Mouse (Mus musculus): ENCODE measurements around the gene Src.

Gene Src

GRCm38 (mm10) chr2:157425643-157425988 lies 7.4 kb downstream of the Src start:
- no peak for TF ChIP-seq GATA4 (IDR thresholded peaks at IDR 0.05; ENCODE audit: insufficient replicate concordance, low read length)

GRCm38 (mm10) chr2:157426171-157426570 lies 7.9 kb downstream of the Src start:
- no peak for TF ChIP-seq GATA4 (IDR thresholded peaks at IDR 0.05; ENCODE audit: insufficient replicate concordance, low read length)

- TF ChIP-seq GATA4 (IDR thresholded peaks at IDR 0.05; ENCODE audit: insufficient replicate concordance, low read length) = no peak
Measured at GRCm38 (mm10) chr2:157427164-157427563, 8.9 kb downstream of the Src start.

GRCm38 (mm10) chr2:157428351-157429139 lies 10.3 kb downstream of the Src start:
- TF ChIP-seq GATA4 (IDR thresholded peaks at IDR 0.05; ENCODE audit: insufficient replicate concordance, low read length) = no peak

GRCm38 (mm10) chr2:157429735-157430134 lies 11.5 kb downstream of the Src start:
- TF ChIP-seq GATA4 (IDR thresholded peaks at IDR 0.05; ENCODE audit: insufficient replicate concordance, low read length) = no peak

- no peak for TF ChIP-seq GATA4 (IDR thresholded peaks at IDR 0.05; ENCODE audit: insufficient replicate concordance, low read length)
Measured at GRCm38 (mm10) chr2:157430667-157431429, 12.6 kb downstream of the Src start.

- no peak for TF ChIP-seq GATA4 (IDR thresholded peaks at IDR 0.05; ENCODE audit: insufficient replicate concordance, low read length)
Measured at GRCm38 (mm10) chr2:157431912-157432311, 13.7 kb downstream of the Src start.

- TF ChIP-seq GATA4 (IDR thresholded peaks at IDR 0.05; ENCODE audit: insufficient replicate concordance, low read length) = no peak
Measured at GRCm38 (mm10) chr2:157432476-157432875, 14.2 kb downstream of the Src start.

- no peak for TF ChIP-seq GATA4 (IDR thresholded peaks at IDR 0.05; ENCODE audit: insufficient replicate concordance, low read length)
Measured at GRCm38 (mm10) chr2:157434041-157434440, 15.8 kb downstream of the Src start.

- TF ChIP-seq GATA4 (IDR thresholded peaks at IDR 0.05; ENCODE audit: insufficient replicate concordance, low read length) = no peak
Measured at GRCm38 (mm10) chr2:157434497-157434896, 16.3 kb downstream of the Src start.

GRCm38 (mm10) chr2:157436496-157436895 lies 18.3 kb downstream of the Src start:
- no peak for TF ChIP-seq GATA4 (IDR thresholded peaks at IDR 0.05; ENCODE audit: insufficient replicate concordance, low read length)

GRCm38 (mm10) chr2:157437123-157437522 lies 18.9 kb downstream of the Src start:
- no peak for TF ChIP-seq GATA4 (IDR thresholded peaks at IDR 0.05; ENCODE audit: insufficient replicate concordance, low read length)

GRCm38 (mm10) chr2:157441363-157441762 lies 23.1 kb downstream of the Src start:
- no peak for TF ChIP-seq GATA4 (IDR thresholded peaks at IDR 0.05; ENCODE audit: insufficient replicate concordance, low read length)

GRCm38 (mm10) chr2:157447297-157448158 lies 29.3 kb downstream of the Src start:
- no peak for TF ChIP-seq GATA4 (IDR thresholded peaks at IDR 0.05; ENCODE audit: insufficient replicate concordance, low read length)

GRCm38 (mm10) chr2:157448356-157448755 lies 30.1 kb downstream of the Src start:
- TF ChIP-seq GATA4 (IDR thresholded peaks at IDR 0.05; ENCODE audit: insufficient replicate concordance, low read length) = no peak

All from liver, adult (tissue).